Mouse (Mus musculus) T-helper 1 cell (primary cell): ENCODE data around the gene Zfp692.
"Not testable (repeated sequence)": the region's sequence is repeated elsewhere in the genome, so short reads cannot be mapped to it uniquely, and the experiment has no call there.

Experiments used
- in situ Hi-C: fragments of 300-600 bp; cut with MboI, MseI; formaldehyde crosslinking; loops from one replicate; pipeline ENCODE4 v1.15.1; 2025; ENCODE audit warnings: high pct_unique_total_duplicates

Zfp692 gene

DNA sequence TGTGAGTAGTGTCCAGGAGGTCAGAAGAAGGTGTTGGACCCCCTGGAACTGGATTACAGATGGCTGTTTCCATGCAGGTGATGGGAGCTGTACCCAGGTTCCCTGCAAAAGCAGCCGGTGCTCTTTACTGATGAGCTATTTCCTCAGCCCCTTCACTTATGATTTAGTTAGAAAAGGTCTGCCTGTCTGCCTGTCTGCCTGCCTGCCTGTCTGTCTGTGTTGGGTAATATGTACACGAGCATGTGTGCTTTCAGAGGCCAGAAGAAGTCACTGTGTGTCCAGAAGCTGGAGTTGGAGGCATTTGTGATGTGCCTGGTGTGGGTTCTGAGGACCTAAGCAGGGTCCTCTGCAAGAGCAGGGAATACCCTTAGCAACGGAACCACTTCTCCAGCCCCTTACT lies 46.8 kb downstream of the Zfp692 start:
- in situ Hi-C loops: no loop called here

DNA sequence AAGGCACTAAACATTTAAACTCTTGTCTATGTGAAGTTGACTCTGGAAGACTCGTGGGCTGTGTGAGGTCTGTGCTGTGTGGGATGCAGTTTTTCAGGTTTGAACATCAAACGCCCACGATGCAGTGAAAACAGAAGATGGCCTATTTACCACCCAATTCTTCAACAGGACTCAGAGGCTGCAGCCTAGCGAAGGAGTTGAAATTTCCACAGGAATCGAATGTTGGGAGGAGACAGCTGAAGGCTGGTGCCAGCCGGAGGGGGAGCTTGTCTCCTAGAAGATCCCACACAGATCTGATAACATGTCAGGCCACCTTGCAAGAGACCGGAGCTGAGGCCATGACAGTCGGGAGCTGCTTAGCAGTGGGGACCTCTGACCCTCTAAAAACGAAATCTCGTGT lies 47.6 kb downstream of the Zfp692 start:
- in situ Hi-C loops: no loop called here

DNA sequence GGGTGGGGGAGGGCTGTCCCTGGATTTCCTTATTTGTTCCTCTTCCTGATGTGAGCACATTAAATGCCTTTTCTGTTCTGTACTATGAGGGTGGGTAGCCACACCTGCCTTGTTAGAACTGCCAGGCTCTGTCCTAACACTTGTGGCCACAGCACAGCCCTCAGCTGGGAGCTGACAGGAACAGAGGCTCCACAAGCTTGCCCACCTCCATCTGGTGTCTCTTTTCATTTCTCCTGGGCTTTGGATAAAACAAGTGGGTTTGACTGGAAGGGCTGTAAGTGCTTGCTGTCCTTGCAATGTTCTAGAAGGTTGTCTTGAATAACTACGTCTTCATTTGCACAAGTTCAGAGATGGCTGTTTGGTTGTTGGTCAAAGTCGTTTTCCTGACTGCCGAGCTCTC lies 48.1 kb downstream of the Zfp692 start:
- in situ Hi-C loops: no loop called here

DNA sequence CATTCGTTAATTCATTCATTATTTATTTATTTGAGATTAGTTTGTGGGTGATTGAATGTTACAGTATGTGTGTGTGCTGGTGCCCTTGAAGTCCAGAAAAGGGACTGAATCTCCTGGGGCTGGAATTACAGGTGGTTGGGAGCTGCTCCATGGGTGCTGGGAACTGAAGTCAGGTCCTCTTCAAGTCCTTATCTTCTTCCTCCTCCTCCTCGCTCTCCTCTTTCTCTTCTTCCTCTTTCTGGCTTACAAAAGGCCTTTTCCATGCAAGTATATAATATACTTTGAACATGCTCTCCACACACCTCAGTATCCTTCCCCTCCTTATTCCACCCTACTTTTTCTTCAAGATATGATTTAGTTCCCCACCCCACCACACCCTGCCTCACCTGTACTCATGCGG lies 50.2 kb downstream of the Zfp692 start:
- in situ Hi-C loops: no loop called here

DNA sequence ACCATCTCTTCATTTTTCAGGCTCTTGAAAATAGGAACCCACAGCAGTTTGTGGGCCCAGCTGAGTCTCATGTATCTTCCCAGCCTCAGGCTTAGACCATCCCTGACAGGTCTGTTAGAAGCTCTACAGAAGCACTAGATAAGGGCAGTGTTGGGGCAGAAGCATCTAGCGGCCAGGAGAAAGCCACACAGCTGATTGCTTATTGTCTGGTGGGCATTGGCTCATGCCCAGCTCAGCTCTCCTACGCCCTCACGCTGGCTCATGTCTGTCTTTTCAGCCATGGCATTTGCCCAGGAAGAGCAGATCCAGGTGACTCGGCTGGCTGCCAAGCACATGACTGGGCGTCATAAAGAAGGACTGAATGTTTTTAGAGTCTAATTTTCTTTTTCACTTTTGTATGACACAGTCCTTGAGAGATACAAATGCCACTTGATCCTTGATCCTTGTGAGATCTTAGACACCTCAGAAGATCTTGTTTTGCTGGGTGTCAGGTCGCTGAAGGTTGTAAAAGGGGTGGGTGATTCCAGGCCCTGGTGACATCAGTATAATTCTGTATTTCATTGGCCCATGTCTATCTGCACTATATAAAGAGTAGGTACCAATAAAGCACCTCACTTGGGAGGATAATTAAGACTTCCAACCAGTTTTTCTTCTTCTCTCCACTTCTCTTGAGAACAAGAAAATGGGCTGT lies 51.1 kb downstream of the Zfp692 start:
- in situ Hi-C loops: no loop called here

DNA sequence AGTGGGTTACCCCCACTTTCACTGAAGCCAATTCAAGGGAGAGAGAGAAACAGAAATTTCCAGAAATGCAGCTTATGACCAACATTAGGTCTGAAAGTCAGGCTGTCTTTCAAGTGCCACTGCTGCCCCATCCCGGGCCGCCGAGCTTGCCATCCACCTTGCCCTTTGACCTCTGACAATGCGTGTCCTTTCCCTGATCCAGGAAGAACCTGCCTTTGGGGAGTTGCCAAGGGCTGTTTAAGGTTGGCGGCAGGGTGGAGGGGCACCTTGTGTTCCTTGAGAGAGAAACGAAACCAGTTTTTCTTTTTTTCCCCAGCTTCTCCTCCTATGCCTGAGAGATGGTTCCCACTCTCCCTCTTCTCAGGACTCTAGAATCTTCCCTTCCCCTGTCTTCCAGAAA lies 55.7 kb downstream of the Zfp692 start:
- in situ Hi-C loops: not testable (repeated sequence)
